Mouse (Mus musculus): ENCODE results near the gene Mitf. TPM values are rescaled to one million over a fixed set of nuclear protein-coding genes. Genes with fewer than 3 reads are reported as not detected.

Gene Mitf
- polyA plus RNA-seq, 1 experiment from 2014 or later = 2.4 TPM

Other genes with a start within 250 kb of the Mitf start
- 22.1 and 22.7 TPM in 2 replicates for gene Frmd4b, start 189.5 kb upstream of the Mitf start, polyA plus RNA-seq (2015; fragmentation: Nextera tagmentation; extraction: Ambion mirVana)

Measured in hindbrain, embryonic 15.5 days (tissue).